Mouse (Mus musculus): ENCODE measurements around the gene Dusp2. TPM values are rescaled to one million over a fixed set of nuclear protein-coding genes. Genes with fewer than 3 reads are reported as not detected.

The Dusp2 gene
- polyA plus RNA-seq, 1 experiment from 2014 or later = 3.6 TPM

DNA sequence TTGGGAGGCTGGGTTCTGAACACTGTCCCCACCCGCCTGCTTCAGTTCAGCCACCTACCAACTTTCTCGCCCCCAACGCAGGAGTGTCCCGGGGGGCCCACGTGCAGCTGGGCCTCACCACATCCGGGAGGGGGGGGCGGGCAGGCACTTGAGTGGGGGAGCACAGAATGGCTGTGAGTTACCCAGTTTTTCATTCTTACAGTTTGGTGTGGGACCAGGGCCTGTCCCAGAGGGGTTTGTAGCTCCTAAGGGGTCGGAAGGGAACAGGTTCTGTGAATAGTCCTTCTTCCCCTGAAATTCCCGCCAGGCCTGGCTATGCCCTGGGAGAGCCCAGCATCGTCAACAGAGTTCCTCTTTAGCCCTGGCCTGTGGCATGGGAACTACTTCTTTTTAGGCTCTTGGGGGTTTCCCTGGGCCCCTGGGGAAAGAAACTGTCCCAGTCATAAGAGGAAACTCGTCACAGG, 849 bp upstream of the Dusp2 start:
- WGBS = 38% methylated on average over 11 of the region's 11 CpGs
- TF ChIP-seq CTCF (IDR thresholded peaks at IDR 0.05) (no peak), EP300 (IDR thresholded peaks at IDR 0.05) (no peak)
- no peak overlapping the region for H3K4me3 ChIP-seq (ENCODE audit: low read depth, low read length)
- ATAC-seq (no peak), DNase-seq (ENCODE audit: low spot score) (no peak)
- H3K9me3 ChIP-seq (ENCODE audit: low read length) = no peaks in the 10 kb centered on the region
- no peaks in the 10 kb centered on the region; the same call in 1 of the 2 replicates for H3K27me3 ChIP-seq (replicated peaks; ENCODE audit: insufficient read depth, low read length)
- no peak overlapping the region for H3K27ac ChIP-seq (ENCODE audit: low read length)
- no peak overlapping the region for H3K9ac ChIP-seq (replicated peaks; ENCODE audit: low read depth)
- peak overlapping the region; percentile 83; the same call in 1 of the 2 replicates for H3K4me2 ChIP-seq (replicated peaks; ENCODE audit: low read depth, low read length)
- H3K36me3 ChIP-seq (ENCODE audit: insufficient read depth, low read length) = no peaks in the 10 kb centered on the region
- H3K4me1 ChIP-seq (ENCODE audit: insufficient read depth, low read depth, low read length) = no peaks in the 10 kb centered on the region

DNA sequence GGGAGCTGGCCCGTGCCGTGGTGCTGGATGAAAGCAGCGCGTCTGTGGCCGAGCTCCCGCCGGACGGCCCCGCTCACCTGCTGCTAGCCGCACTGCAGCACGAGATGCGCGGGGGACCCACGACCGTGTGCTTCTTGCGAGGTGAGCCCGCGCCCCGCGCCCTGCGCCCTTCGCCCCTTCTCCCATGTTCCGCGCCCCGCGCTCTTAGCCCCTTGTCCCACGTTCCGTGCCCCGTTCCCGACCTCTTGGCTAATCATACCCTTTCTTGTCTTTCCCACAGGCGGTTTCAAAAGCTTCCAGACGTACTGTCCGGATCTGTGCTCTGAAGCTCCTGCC, 506 bp downstream of the Dusp2 start:
- WGBS = 6% methylated on average over 24 of the region's 33 CpGs
- DNase-seq (ENCODE audit: low spot score) (no peak), ATAC-seq (no peak)
- no peaks in the 10 kb centered on the region for H3K4me1 ChIP-seq (ENCODE audit: insufficient read depth, low read depth, low read length)
- no peak overlapping the region for H3K27ac ChIP-seq (ENCODE audit: low read length)
- TF ChIP-seq EP300 (IDR thresholded peaks at IDR 0.05) (no peak), CTCF (IDR thresholded peaks at IDR 0.05) (no peak)
- H3K4me3 ChIP-seq (ENCODE audit: low read depth, low read length) = peak overlapping the region; percentile 52
- peak overlapping the region; percentile 83 for H3K4me2 ChIP-seq (replicated peaks; ENCODE audit: low read depth, low read length)
- no peaks in the 10 kb centered on the region for H3K9me3 ChIP-seq (ENCODE audit: low read length)
- H3K36me3 ChIP-seq (ENCODE audit: insufficient read depth, low read length) = no peaks in the 10 kb centered on the region
- H3K9ac ChIP-seq (replicated peaks; ENCODE audit: low read depth) = no peak overlapping the region
- no peaks in the 10 kb centered on the region; the same call in 1 of the 2 replicates for H3K27me3 ChIP-seq (replicated peaks; ENCODE audit: insufficient read depth, low read length)

DNA sequence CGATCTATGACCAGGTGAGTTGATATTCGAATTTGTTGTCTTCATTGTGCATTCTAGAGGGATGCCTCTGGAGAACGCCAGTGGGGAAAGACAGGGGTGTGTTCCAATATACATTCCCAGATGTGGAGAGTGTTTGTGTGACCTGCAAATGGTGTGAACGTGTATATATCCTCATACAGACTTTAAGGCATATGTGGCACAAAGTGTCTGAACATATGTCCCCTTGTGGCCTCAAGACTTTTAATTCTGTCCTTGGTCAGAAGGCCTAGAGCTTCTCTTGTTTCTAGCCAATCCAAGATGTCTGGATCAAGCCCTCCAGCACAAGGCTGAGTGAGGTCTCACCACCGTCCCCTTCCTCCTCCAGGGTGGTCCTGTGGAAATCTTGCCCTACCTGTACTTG, 926 bp downstream of the Dusp2 start:
- DNase-seq (ENCODE audit: low spot score) (no peak), ATAC-seq (no peak)
- H3K27ac ChIP-seq (ENCODE audit: low read length) = no peak overlapping the region
- no peaks in the 10 kb centered on the region; the same call in 1 of the 2 replicates for H3K27me3 ChIP-seq (replicated peaks; ENCODE audit: insufficient read depth, low read length)
- H3K4me1 ChIP-seq (ENCODE audit: insufficient read depth, low read depth, low read length) = no peaks in the 10 kb centered on the region
- 29% methylated on average over 5 of the region's 5 CpGs for WGBS
- peak overlapping the region; percentile 83 for H3K4me2 ChIP-seq (replicated peaks; ENCODE audit: low read depth, low read length)
- H3K9ac ChIP-seq (replicated peaks; ENCODE audit: low read depth) = no peak overlapping the region
- no peak for TF ChIP-seq EP300 (IDR thresholded peaks at IDR 0.05)
- TF ChIP-seq CTCF (IDR thresholded peaks at IDR 0.05) = no peak
- H3K36me3 ChIP-seq (ENCODE audit: insufficient read depth, low read length) = no peaks in the 10 kb centered on the region
- peak overlapping the region; percentile 52 for H3K4me3 ChIP-seq (ENCODE audit: low read depth, low read length)
- no peaks in the 10 kb centered on the region for H3K9me3 ChIP-seq (ENCODE audit: low read length)

DNA sequence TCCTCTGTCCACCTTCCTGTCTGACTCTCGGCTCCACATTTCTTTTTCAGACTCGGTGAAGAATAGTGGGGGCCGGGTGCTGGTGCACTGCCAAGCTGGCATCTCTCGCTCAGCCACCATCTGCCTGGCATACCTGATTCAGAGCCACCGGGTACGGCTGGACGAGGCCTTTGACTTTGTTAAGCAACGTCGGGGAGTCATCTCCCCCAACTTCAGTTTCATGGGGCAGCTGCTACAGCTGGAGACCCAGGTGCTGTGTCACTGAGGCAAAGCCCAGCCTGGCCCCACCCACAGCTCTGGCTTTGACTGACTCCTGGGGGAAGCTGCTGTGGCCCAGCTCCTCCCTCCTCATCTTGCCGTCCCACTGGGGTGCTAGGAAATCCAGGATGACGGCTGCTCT, 1.6 kb downstream of the Dusp2 start:
- Histone ChIP-seq H3K4me3 (ENCODE audit: low read depth, low read length) (no peak overlapping the region), H3K27ac (ENCODE audit: low read length) (no peak overlapping the region), H3K4me2 (replicated peaks; ENCODE audit: low read depth, low read length) (0 out of 2 replicates have a peak overlapping the region, but pooled peaks have one; percentile 83), H3K9ac (replicated peaks; ENCODE audit: low read depth) (no peak overlapping the region), H3K36me3 (ENCODE audit: insufficient read depth, low read length) (no peaks in the 10 kb centered on the region), H3K9me3 (ENCODE audit: low read length) (no peaks in the 10 kb centered on the region), H3K27me3 (replicated peaks; ENCODE audit: insufficient read depth, low read length) (no peaks in the 10 kb centered on the region; the same call in 1 of the 2 replicates), H3K4me1 (ENCODE audit: insufficient read depth, low read depth, low read length) (no peaks in the 10 kb centered on the region)
- WGBS = 47% methylated on average over 11 of the region's 11 CpGs
- ATAC-seq (no peak), DNase-seq (ENCODE audit: low spot score) (no peak)
- TF ChIP-seq EP300 (IDR thresholded peaks at IDR 0.05) (no peak), CTCF (IDR thresholded peaks at IDR 0.05) (no peak)

DNA sequence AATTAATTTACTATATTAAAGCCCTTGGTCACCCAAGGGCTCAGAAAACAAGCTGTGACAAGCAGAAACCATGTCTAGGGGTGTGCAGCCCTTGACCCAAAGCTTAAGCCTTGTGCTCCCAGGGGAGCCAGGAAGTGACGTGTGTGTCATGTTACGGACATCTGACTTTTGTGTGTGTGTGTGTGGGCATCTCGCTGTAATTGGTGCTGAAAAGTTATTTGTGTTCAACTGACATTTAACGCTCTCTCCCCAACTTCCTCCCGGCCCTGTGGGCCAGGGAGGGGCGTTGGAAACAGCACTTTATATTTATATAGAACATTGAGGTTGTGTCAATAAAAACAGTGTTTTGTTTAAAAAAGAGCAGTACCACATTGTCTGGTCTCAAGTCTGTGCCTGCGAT, 2.1 kb downstream of the Dusp2 start:
- ATAC-seq (no peak), DNase-seq (ENCODE audit: low spot score) (no peak)
- H3K4me2 ChIP-seq (replicated peaks; ENCODE audit: low read depth, low read length) = no peak overlapping the region
- H3K9ac ChIP-seq (replicated peaks; ENCODE audit: low read depth) = no peak overlapping the region
- no peaks in the 10 kb centered on the region for H3K9me3 ChIP-seq (ENCODE audit: low read length)
- TF ChIP-seq EP300 (IDR thresholded peaks at IDR 0.05) (no peak), CTCF (IDR thresholded peaks at IDR 0.05) (no peak)
- H3K4me3 ChIP-seq (ENCODE audit: low read depth, low read length) = no peak overlapping the region
- 46% methylated on average over 7 of the region's 7 CpGs for WGBS
- no peaks in the 10 kb centered on the region for H3K36me3 ChIP-seq (ENCODE audit: insufficient read depth, low read length)
- no peaks in the 10 kb centered on the region; the same call in 1 of the 2 replicates for H3K27me3 ChIP-seq (replicated peaks; ENCODE audit: insufficient read depth, low read length)
- H3K27ac ChIP-seq (ENCODE audit: low read length) = no peak overlapping the region
- H3K4me1 ChIP-seq (ENCODE audit: insufficient read depth, low read depth, low read length) = no peaks in the 10 kb centered on the region

DNA sequence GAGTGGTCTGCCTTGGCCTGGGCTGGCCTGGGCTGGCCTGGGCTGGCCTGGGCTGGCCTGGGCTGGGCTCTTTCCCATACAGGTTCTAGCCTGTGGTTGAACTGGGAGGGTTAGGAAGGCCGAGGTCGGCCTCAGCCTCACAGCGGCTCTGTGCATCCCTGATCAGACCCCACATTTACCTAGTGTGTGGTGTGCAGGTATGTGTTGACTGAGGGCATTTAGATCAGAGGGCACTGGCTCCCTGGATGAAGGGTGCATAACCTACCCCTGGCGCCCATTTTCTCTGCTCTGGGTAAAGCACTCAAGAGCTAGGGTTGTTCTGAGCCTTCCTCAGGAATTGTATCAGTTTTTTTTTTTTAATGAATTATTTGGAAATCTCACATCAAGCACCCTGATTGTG, 2.5 kb downstream of the Dusp2 start, which contains the start of gene Astl:
TSS of gene Astl (plus strand) at position 224 of the 400 bp plus-strand sequence.
- Histone ChIP-seq H3K9ac (replicated peaks; ENCODE audit: low read depth) (no peak within 1 kb of the TSS), H3K36me3 (ENCODE audit: insufficient read depth, low read length) (no peaks in the 10 kb centered on the region), H3K4me2 (replicated peaks; ENCODE audit: low read depth, low read length) (0 out of 2 replicates have a peak within 1 kb of the TSS, but pooled peaks have one; percentile 83), H3K4me1 (ENCODE audit: insufficient read depth, low read depth, low read length) (no peaks in the 10 kb centered on the region), H3K27ac (ENCODE audit: low read length) (no peak within 1 kb of the TSS), H3K27me3 (replicated peaks; ENCODE audit: insufficient read depth, low read length) (no peaks in the 10 kb centered on the region; the same call in 1 of the 2 replicates), H3K9me3 (ENCODE audit: low read length) (no peaks in the 10 kb centered on the region), H3K4me3 (ENCODE audit: low read depth, low read length) (no peak within 1 kb of the TSS)
- 80% methylated on average over 4 of the region's 4 CpGs for WGBS
- DNase-seq (ENCODE audit: low spot score) = no peak
- TF ChIP-seq EP300 (IDR thresholded peaks at IDR 0.05) (no peak), CTCF (IDR thresholded peaks at IDR 0.05) (no peak)
- no peak for ATAC-seq

DNA sequence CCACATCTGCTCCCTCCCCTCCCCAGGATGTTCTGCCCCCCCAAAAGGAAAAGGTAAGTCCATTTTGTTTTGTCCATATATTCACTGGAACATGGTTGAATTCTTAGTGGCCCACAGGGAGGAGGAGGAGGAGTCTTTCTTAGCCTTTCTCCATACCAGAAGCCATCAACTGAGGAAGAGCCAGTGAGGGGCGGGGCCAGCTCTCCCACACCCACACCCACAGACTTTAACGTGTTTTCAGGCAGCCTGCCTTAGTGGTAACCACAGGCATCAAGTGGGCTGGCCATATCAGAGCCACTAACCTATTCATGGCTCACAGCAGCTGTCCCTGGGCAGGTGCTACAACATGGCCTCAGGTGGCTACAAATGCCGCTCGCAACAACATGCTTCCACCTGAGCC, 2.9 kb downstream of the Dusp2 start:
- Histone ChIP-seq H3K4me3 (ENCODE audit: low read depth, low read length) (no peak overlapping the region), H3K27ac (ENCODE audit: low read length) (no peak overlapping the region), H3K9ac (replicated peaks; ENCODE audit: low read depth) (no peak overlapping the region), H3K27me3 (replicated peaks; ENCODE audit: insufficient read depth, low read length) (no peaks in the 10 kb centered on the region; the same call in 1 of the 2 replicates), H3K4me1 (ENCODE audit: insufficient read depth, low read depth, low read length) (no peaks in the 10 kb centered on the region), H3K36me3 (ENCODE audit: insufficient read depth, low read length) (no peaks in the 10 kb centered on the region), H3K4me2 (replicated peaks; ENCODE audit: low read depth, low read length) (no peak overlapping the region), H3K9me3 (ENCODE audit: low read length) (no peaks in the 10 kb centered on the region)
- DNase-seq (ENCODE audit: low spot score) = no peak
- TF ChIP-seq CTCF (IDR thresholded peaks at IDR 0.05) (no peak), EP300 (IDR thresholded peaks at IDR 0.05) (no peak)
- ATAC-seq = no peak
- WGBS = 72% methylated on average over 4 of the region's 4 CpGs
